Mouse (Mus musculus): Measurements from ENCODE around the gene Unc5cl.

Unc5cl gene

GRCm38 (mm10) chr17:48432158-48432980, 22.3 kb upstream of the Unc5cl start, which contains the start of gene Apobec2:
TSS of gene Apobec2 (minus strand) at chr17:48432930.
- DNase-seq (ENCODE audit: low spot score in 2 of 2), result no peak

- DNase-seq (ENCODE audit: low spot score in 2 of 2), result no peak
Observed at GRCm38 (mm10) chr17:48433006-48433655, 21.6 kb upstream of the Unc5cl start.

GRCm38 (mm10) chr17:48433689-48434330, 20.9 kb upstream of the Unc5cl start:
- DNase-seq (ENCODE audit: low spot score in 2 of 2), result no peak

DNA sequence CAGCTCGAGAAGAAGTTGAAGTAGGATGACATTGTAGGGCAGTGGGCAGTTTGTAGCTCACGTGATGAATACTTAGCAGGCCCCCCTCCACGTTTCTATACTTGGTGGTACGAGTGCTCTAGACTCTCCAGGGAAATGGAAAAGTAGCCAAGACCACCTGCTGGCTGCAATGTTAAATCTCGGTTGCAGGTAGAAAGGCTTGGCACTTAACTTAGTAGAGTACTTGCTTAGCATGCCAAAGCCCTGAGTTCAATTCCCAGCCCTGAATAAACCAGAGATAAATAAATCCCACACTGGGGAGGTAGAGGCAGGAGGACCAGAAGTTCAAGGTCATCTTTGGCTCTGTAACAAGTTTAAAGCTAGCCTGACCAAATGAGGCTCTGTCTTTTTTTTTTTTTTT, 20.2 kb upstream of the Unc5cl start:
- no peak for DNase-seq (ENCODE audit: low spot score in 2 of 2)

GRCm38 (mm10) chr17:48436487-48436886, 18.2 kb upstream of the Unc5cl start:
- DNase-seq (ENCODE audit: low spot score in 2 of 2), result no peak

DNA sequence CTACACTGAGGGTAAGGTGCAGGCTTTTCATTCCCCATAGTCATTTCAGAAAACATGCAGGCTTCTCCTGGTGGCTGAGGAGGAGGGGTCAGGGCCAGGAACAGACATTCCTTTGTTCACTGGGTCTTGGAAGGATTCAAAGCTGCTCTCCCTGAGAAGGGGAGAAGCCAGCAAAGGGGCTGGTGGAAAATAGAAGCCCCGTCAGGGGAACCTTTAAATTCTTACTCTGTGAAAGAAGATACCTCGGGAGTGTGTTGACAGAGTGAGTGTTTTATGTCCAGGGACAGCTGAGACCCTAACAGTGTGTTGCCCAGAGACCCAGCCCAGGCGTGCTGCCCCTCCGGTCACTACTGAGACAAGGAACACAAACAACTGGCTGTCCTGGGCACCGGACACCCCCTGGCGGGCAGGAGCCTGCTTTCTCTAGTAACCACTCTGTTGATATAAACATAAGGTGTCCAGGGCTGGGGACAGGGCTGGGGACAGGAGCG, 17.2 kb upstream of the Unc5cl start:
- DNase-seq (ENCODE audit: low spot score in 2 of 2), result no peak

GRCm38 (mm10) chr17:48442745-48443457, 11.8 kb upstream of the Unc5cl start:
- no peak for DNase-seq (ENCODE audit: low spot score in 2 of 2)

DNA sequence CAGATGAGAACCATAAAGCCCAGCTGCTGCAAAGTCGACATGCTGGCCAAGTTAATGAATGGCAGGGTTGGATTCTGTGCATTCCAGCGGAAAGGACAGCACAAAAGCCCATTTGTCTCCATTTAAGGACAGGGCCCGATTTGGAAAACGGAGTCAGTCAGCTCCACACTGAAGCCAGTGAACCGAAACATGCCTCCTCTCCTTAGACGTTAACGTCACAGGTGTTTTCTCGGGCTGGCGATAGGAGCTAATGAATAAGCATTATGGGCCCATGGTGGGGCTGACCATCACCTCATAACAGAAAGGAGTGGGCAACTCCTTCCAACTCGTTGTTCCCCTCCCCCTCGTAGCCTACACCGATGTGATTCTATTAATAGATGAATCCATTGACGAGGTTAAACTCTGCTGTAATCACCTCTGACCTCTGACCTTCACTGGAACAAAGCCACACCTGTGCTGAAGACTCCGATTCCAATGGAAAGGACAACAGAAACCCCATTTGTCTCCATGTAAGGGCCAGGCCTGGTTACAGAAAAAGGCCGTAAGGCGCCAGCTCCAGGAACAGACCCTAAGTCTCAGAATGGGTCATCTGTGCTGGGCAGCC, 11.1 kb upstream of the Unc5cl start:
- DNase-seq (ENCODE audit: low spot score in 2 of 2), result no peak

DNA sequence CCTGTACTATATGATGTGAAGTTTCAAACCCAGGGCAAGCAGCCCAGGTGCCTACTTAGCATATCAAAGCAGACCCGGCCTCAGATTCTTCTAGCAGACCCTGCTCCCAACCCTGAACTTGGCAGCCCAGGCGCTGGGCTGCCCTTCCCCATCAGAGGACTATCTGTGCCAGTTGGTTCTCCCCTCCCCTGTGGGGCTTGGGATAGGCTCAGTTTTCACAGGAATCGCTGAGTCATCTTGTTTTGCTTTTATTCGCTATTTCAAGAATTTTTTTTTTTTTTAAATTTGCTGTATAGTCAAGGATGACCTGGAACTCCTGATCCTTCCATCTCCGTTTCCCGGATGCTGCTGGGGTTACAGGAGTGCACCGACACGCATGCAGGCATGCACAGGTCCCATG, 7.0 kb upstream of the Unc5cl start:
- no peak for DNase-seq (ENCODE audit: low spot score in 2 of 2)

DNA sequence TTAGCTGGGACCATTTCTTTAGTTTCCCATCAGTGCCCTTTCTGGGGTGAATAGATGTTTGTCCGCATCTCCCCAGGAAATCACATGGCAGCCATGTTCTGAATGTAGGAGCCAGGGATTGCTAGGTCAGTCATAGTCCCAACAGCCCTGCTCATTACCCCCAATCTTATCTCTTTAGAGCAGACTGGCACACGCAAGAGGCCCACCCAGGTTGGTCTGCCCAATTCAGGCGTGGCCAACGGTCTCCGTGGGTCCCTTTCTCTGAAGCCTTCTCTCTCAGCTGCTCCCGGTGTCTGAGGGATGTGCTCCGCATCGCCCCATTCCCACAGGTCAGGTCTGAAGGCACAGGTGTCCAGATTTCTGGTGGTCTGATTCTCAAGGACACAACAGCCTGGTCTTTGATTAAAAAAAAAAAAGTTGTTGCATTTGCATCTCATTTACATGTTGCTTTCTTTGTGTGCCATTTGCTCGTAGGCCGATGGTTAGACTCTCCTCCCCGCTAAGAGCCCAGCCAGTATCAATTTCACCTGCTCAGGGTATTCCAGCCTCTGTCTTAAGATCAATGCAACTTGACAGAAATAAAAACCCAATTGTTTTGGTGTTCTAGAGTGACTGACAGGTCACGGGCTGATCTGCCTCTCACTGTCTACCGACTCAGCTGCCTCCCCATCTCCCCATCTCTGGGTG, 3.9 kb upstream of the Unc5cl start:
- no peak for DNase-seq (ENCODE audit: low spot score in 2 of 2)

- no peak for DNase-seq (ENCODE audit: low spot score in 2 of 2)
Observed at GRCm38 (mm10) chr17:48451353-48451675, 3.4 kb upstream of the Unc5cl start, which contains the start of gene Tspo2. TSS of gene Tspo2 (minus strand) at chr17:48451522.

GRCm38 (mm10) chr17:48451753-48452444, 2.8 kb upstream of the Unc5cl start:
- no peak for DNase-seq (ENCODE audit: low spot score in 2 of 2)

- no peak for DNase-seq (ENCODE audit: low spot score in 2 of 2)
Observed at GRCm38 (mm10) chr17:48453489-48453888, 1.2 kb upstream of the Unc5cl start.

- no peak for DNase-seq (ENCODE audit: low spot score in 2 of 2)
Observed at GRCm38 (mm10) chr17:48454190-48454589, 511 bp upstream of the Unc5cl start.

GRCm38 (mm10) chr17:48455955-48456354, 1.3 kb downstream of the Unc5cl start:
- no peak for DNase-seq (ENCODE audit: low spot score in 2 of 2)

DNA sequence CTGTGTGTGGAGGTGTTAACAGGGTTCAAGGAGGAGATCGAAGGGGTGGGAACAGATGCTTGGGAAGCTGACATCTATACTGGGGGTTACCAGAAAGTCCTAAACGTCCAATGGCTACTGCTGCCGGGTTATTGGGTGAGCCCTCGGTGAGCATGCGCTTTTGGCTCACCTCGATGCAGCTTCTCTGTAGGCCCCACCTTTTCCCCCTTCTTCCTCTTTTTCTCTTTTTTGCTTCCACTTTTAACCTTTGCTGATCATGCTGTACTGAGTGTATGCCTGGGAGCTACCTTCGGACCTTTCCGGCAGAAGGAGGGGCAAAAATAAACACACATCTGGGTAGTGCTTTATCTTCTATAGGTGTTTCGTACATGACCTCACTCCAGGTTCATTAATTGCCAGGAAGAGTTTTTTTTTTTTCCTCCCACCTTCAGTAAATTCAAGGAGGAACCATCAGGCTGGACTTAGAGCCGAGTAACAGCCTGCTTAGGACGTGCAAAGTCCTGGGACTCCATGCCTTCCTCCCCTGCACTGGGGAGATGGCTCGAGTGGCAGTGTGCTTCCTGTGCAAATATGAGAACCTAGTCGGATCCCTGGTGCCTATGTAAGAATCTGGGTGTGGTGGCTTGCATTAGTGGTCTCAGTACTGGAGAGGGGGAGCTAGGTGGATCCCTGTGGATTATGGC, 3.4 kb downstream of the Unc5cl start:
- no peak for DNase-seq (ENCODE audit: low spot score in 2 of 2)

- DNase-seq (ENCODE audit: low spot score in 2 of 2), result no peak
Observed at GRCm38 (mm10) chr17:48462096-48462495, 7.4 kb downstream of the Unc5cl start.

GRCm38 (mm10) chr17:48463391-48463790, 8.7 kb downstream of the Unc5cl start:
- DNase-seq (ENCODE audit: low spot score in 2 of 2), result no peak

GRCm38 (mm10) chr17:48466769-48467394, 12.2 kb downstream of the Unc5cl start:
- no peak for DNase-seq (ENCODE audit: low spot score in 2 of 2)

Data from urinary bladder, postnatal 4 days (tissue).